Mouse (Mus musculus) erythroblast, embryonic 14.5 days (primary cell): ENCODE measurements around the gene Adck1. TPM values are rescaled to one million over a fixed set of nuclear protein-coding genes. Genes with fewer than 3 reads are reported as not detected.

Source experiments
- H3K27me3 ChIP-seq: 2 replicates; pipeline ENCODE4 v1.6.1; 2012; ENCODE audit warnings: inconsistent platforms; ENCODE audit not compliant: control insufficient read depth
- H3K36me3 ChIP-seq: 2 replicates; pipeline ENCODE4 v1.6.1; 2012; ENCODE audit warnings: mild to moderate bottlenecking, inconsistent platforms; ENCODE audit not compliant: control insufficient read depth
- H3K4me1 ChIP-seq: 2 replicates; pipeline ENCODE4 v1.6.1; 2012; ENCODE audit warnings: inconsistent platforms; ENCODE audit not compliant: control insufficient read depth
- H3K4me3 ChIP-seq: replicated peaks from 2 replicates; pipeline ENCODE3; 2012; ENCODE audit warnings: moderate library complexity, mild to moderate bottlenecking, inconsistent platforms
- H3K9me3 ChIP-seq: 2 replicates; pipeline ENCODE4 v1.6.1; 2012; ENCODE audit warnings: low read length, inconsistent platforms, mixed read lengths; ENCODE audit not compliant: control insufficient read depth
- GATA1 ChIP-seq: IDR thresholded peaks from 2 replicates; pipeline ENCODE4 v1.6.1; 2012; ENCODE audit warnings: low read length, inconsistent platforms, mixed read lengths
- TAL1 ChIP-seq: IDR thresholded peaks from 3 replicates; pipeline ENCODE4 v1.6.1; 2012; ENCODE audit warnings: low read length, inconsistent platforms, mixed read lengths
- polyA plus RNA-seq: library from polyadenylated mRNA; stranded (reverse); fragments of >175 nt; gene quantifications from 2 replicates; pipeline ENCODE4 v1.2.3, GENCODE M21; 2012

Gene Adck1
- polyA plus RNA-seq, 1 experiment = 0.12 TPM

- Histone ChIP-seq H3K4me1 (peaks cover 12% of the 10 kb centered on the region), H3K9me3 (no peaks in the 10 kb centered on the region), H3K36me3 (no peaks in the 10 kb centered on the region), H3K4me3 (no peak overlapping the region), H3K27me3 (no peaks in the 10 kb centered on the region)
- TF ChIP-seq GATA1 = no peak
- no peak for TF ChIP-seq TAL1
Measured at GRCm38 (mm10) chr12:88372018-88372417, 11.7 kb downstream of the Adck1 start.

GRCm38 (mm10) chr12:88376820-88377219, 16.5 kb downstream of the Adck1 start:
- H3K27me3 ChIP-seq = no peaks in the 10 kb centered on the region
- H3K4me3 ChIP-seq = no peak overlapping the region
- TF ChIP-seq TAL1 (no peak), GATA1 (no peak)
- H3K4me1 ChIP-seq = no peaks in the 10 kb centered on the region
- no peaks in the 10 kb centered on the region for H3K36me3 ChIP-seq
- no peaks in the 10 kb centered on the region for H3K9me3 ChIP-seq

GRCm38 (mm10) chr12:88378256-88378655, 17.9 kb downstream of the Adck1 start:
- no peaks in the 10 kb centered on the region for H3K9me3 ChIP-seq

GRCm38 (mm10) chr12:88388832-88389231, 28.5 kb downstream of the Adck1 start:
- no peak overlapping the region for H3K4me3 ChIP-seq
- TF ChIP-seq GATA1 (no peak), TAL1 (no peak)
- no peaks in the 10 kb centered on the region for H3K9me3 ChIP-seq
- no peaks in the 10 kb centered on the region for H3K36me3 ChIP-seq
- H3K27me3 ChIP-seq = no peaks in the 10 kb centered on the region
- H3K4me1 ChIP-seq = no peaks in the 10 kb centered on the region

More at GRCm38 (mm10) chr12:88378256-88378655, 17.9 kb downstream of the Adck1 start:
- Histone ChIP-seq H3K4me1 (no peaks in the 10 kb centered on the region), H3K27me3 (no peaks in the 10 kb centered on the region), H3K4me3 (no peak overlapping the region), H3K36me3 (no peaks in the 10 kb centered on the region)
- TF ChIP-seq TAL1 (no peak), GATA1 (no peak)

GRCm38 (mm10) chr12:88398658-88399057, 38.3 kb downstream of the Adck1 start:
- Histone ChIP-seq H3K9me3 (no peaks in the 10 kb centered on the region), H3K4me1 (peaks cover 5% of the 10 kb centered on the region), H3K4me3 (no peak overlapping the region), H3K27me3 (no peaks in the 10 kb centered on the region), H3K36me3 (peaks cover 7% of the 10 kb centered on the region; the same call in 1 of the 2 replicates)
- TF ChIP-seq GATA1 (no peak), TAL1 (no peak)

- no peak overlapping the region for H3K4me3 ChIP-seq
- H3K9me3 ChIP-seq = no peaks in the 10 kb centered on the region
- TF ChIP-seq TAL1 (no peak), GATA1 (no peak)
- H3K36me3 ChIP-seq = peaks cover 7% of the 10 kb centered on the region; the same call in 1 of the 2 replicates
- no peaks in the 10 kb centered on the region; the same call in 1 of the 2 replicates for H3K4me1 ChIP-seq
- H3K27me3 ChIP-seq = no peaks in the 10 kb centered on the region
Measured at GRCm38 (mm10) chr12:88403541-88403940, 43.2 kb downstream of the Adck1 start.

- Histone ChIP-seq H3K27me3 (no peaks in the 10 kb centered on the region), H3K4me3 (no peak overlapping the region), H3K4me1 (no peaks in the 10 kb centered on the region), H3K9me3 (no peaks in the 10 kb centered on the region), H3K36me3 (peaks cover 7% of the 10 kb centered on the region; the same call in 1 of the 2 replicates)
- TF ChIP-seq TAL1 = no peak
- no peak for TF ChIP-seq GATA1
Measured at GRCm38 (mm10) chr12:88405113-88405512, 44.8 kb downstream of the Adck1 start.

- H3K9me3 ChIP-seq = no peaks in the 10 kb centered on the region
- H3K27me3 ChIP-seq = no peaks in the 10 kb centered on the region
- H3K4me1 ChIP-seq = no peaks in the 10 kb centered on the region
- H3K4me3 ChIP-seq = no peak overlapping the region
- TF ChIP-seq GATA1 (no peak), TAL1 (no peak)
- peaks cover 1% of the 10 kb centered on the region; the same call in 1 of the 2 replicates for H3K36me3 ChIP-seq
Measured at GRCm38 (mm10) chr12:88407996-88408322, 47.6 kb downstream of the Adck1 start.

GRCm38 (mm10) chr12:88408323-88409047, 48.1 kb downstream of the Adck1 start:
- no peak overlapping the region for H3K4me3 ChIP-seq
- no peaks in the 10 kb centered on the region for H3K9me3 ChIP-seq
- TF ChIP-seq GATA1 (no peak), TAL1 (no peak)
- no peaks in the 10 kb centered on the region for H3K27me3 ChIP-seq
- no peaks in the 10 kb centered on the region; the same call in 1 of the 2 replicates for H3K36me3 ChIP-seq
- no peaks in the 10 kb centered on the region for H3K4me1 ChIP-seq
